Mouse (Mus musculus): Measurements from ENCODE around the gene Trap1. TPM values are rescaled to one million over a fixed set of nuclear protein-coding genes. Genes with fewer than 3 reads are reported as not detected.

The Trap1 gene
- polyA plus RNA-seq, 1 experiment = 90.4 TPM

GRCm38 (mm10) chr16:4045524-4045923 lies 32.1 kb downstream of the Trap1 start:
- H3K27me3 ChIP-seq (ENCODE audit: control insufficient read depth, insufficient read depth, insufficient read length) = no peaks in the 10 kb centered on the region
- no peaks in the 10 kb centered on the region for H3K79me3 ChIP-seq (ENCODE audit: low read depth)
- no peak overlapping the region for H3ac ChIP-seq (ENCODE audit: control insufficient read depth, insufficient read length, low read depth)
- no peak for TF ChIP-seq FOSL1 (IDR thresholded peaks at IDR 0.05; ENCODE audit: insufficient read depth, low read length, poor library complexity, severe bottlenecking)
- TF ChIP-seq MYOD1 (IDR thresholded peaks at IDR 0.05; ENCODE audit: control insufficient read depth, insufficient read length, low read depth) = no peak
- no peak for TF ChIP-seq MYOG (IDR thresholded peaks at IDR 0.05; ENCODE audit: control insufficient read depth, extremely low read depth, insufficient read length)
- no peak for TF ChIP-seq CEBPB (IDR thresholded peaks at IDR 0.05; ENCODE audit: low read depth)
- no peak for TF ChIP-seq MAX (IDR thresholded peaks at IDR 0.05)
- no peak for TF ChIP-seq CTCF (IDR thresholded peaks at IDR 0.05; ENCODE audit: control insufficient read depth, insufficient read depth, insufficient read length)
- no peak for TF ChIP-seq USF1 (IDR thresholded peaks at IDR 0.05; ENCODE audit: low read depth)
- peaks cover 72% of the 10 kb centered on the region for H3K36me3 ChIP-seq (ENCODE audit: control insufficient read depth, insufficient read depth)
- no peaks in the 10 kb centered on the region for H3K79me2 ChIP-seq (ENCODE audit: control insufficient read depth, insufficient read depth)
- no peak overlapping the region for H3K4me3 ChIP-seq (ENCODE audit: insufficient read depth, poor library complexity, severe bottlenecking)

- H3K36me3 ChIP-seq (ENCODE audit: control insufficient read depth, insufficient read depth) = peaks cover 74% of the 10 kb centered on the region
- H3K79me2 ChIP-seq (ENCODE audit: control insufficient read depth, insufficient read depth) = no peaks in the 10 kb centered on the region
- no peaks in the 10 kb centered on the region for H3K79me3 ChIP-seq (ENCODE audit: low read depth)
- no peak overlapping the region for H3K4me3 ChIP-seq (ENCODE audit: insufficient read depth, poor library complexity, severe bottlenecking)
- H3ac ChIP-seq (ENCODE audit: control insufficient read depth, insufficient read length, low read depth) = no peak overlapping the region
- TF ChIP-seq CEBPB (IDR thresholded peaks at IDR 0.05; ENCODE audit: low read depth) (no peak), MYOG (IDR thresholded peaks at IDR 0.05; ENCODE audit: control insufficient read depth, extremely low read depth, insufficient read length) (no peak), CTCF (IDR thresholded peaks at IDR 0.05; ENCODE audit: control insufficient read depth, insufficient read depth, insufficient read length) (no peak), USF1 (IDR thresholded peaks at IDR 0.05; ENCODE audit: low read depth) (no peak), MAX (IDR thresholded peaks at IDR 0.05) (no peak), MYOD1 (IDR thresholded peaks at IDR 0.05; ENCODE audit: control insufficient read depth, insufficient read length, low read depth) (no peak), FOSL1 (IDR thresholded peaks at IDR 0.05; ENCODE audit: insufficient read depth, low read length, poor library complexity, severe bottlenecking) (no peak)
- H3K27me3 ChIP-seq (ENCODE audit: control insufficient read depth, insufficient read depth, insufficient read length) = no peaks in the 10 kb centered on the region
These were observed 33.5 kb downstream of the Trap1 start for GRCm38 (mm10) chr16:4044093-4044492.

GRCm38 (mm10) chr16:4041646-4042045 lies 36.0 kb downstream of the Trap1 start:
- Histone ChIP-seq H3K4me3 (ENCODE audit: insufficient read depth, poor library complexity, severe bottlenecking) (no peak overlapping the region), H3K27me3 (ENCODE audit: control insufficient read depth, insufficient read depth, insufficient read length) (no peaks in the 10 kb centered on the region), H3K79me2 (ENCODE audit: control insufficient read depth, insufficient read depth) (no peaks in the 10 kb centered on the region), H3K36me3 (ENCODE audit: control insufficient read depth, insufficient read depth) (peaks cover 73% of the 10 kb centered on the region), H3K79me3 (ENCODE audit: low read depth) (no peaks in the 10 kb centered on the region), H3ac (ENCODE audit: control insufficient read depth, insufficient read length, low read depth) (no peak overlapping the region)
- TF ChIP-seq CTCF (IDR thresholded peaks at IDR 0.05; ENCODE audit: control insufficient read depth, insufficient read depth, insufficient read length) (no peak), MYOD1 (IDR thresholded peaks at IDR 0.05; ENCODE audit: control insufficient read depth, insufficient read length, low read depth) (no peak), CEBPB (IDR thresholded peaks at IDR 0.05; ENCODE audit: low read depth) (no peak), MYOG (IDR thresholded peaks at IDR 0.05; ENCODE audit: control insufficient read depth, extremely low read depth, insufficient read length) (no peak), USF1 (IDR thresholded peaks at IDR 0.05; ENCODE audit: low read depth) (no peak), FOSL1 (IDR thresholded peaks at IDR 0.05; ENCODE audit: insufficient read depth, low read length, poor library complexity, severe bottlenecking) (no peak), MAX (IDR thresholded peaks at IDR 0.05) (no peak)

- H3ac ChIP-seq (ENCODE audit: control insufficient read depth, insufficient read length, low read depth) = no peak overlapping the region
- H3K4me3 ChIP-seq (ENCODE audit: insufficient read depth, poor library complexity, severe bottlenecking) = no peak overlapping the region
- TF ChIP-seq MYOG (IDR thresholded peaks at IDR 0.05; ENCODE audit: control insufficient read depth, extremely low read depth, insufficient read length) = no peak
- TF ChIP-seq FOSL1 (IDR thresholded peaks at IDR 0.05; ENCODE audit: insufficient read depth, low read length, poor library complexity, severe bottlenecking) = no peak
- TF ChIP-seq MYOD1 (IDR thresholded peaks at IDR 0.05; ENCODE audit: control insufficient read depth, insufficient read length, low read depth) = no peak
- TF ChIP-seq CEBPB (IDR thresholded peaks at IDR 0.05; ENCODE audit: low read depth) = no peak
- TF ChIP-seq USF1 (IDR thresholded peaks at IDR 0.05; ENCODE audit: low read depth) = no peak
- no peak for TF ChIP-seq MAX (IDR thresholded peaks at IDR 0.05)
- TF ChIP-seq CTCF (IDR thresholded peaks at IDR 0.05; ENCODE audit: control insufficient read depth, insufficient read depth, insufficient read length) = no peak
- H3K79me3 ChIP-seq (ENCODE audit: low read depth) = no peaks in the 10 kb centered on the region
- H3K79me2 ChIP-seq (ENCODE audit: control insufficient read depth, insufficient read depth) = no peaks in the 10 kb centered on the region
- peaks cover 65% of the 10 kb centered on the region for H3K36me3 ChIP-seq (ENCODE audit: control insufficient read depth, insufficient read depth)
- no peaks in the 10 kb centered on the region for H3K27me3 ChIP-seq (ENCODE audit: control insufficient read depth, insufficient read depth, insufficient read length)
These were observed 37.4 kb downstream of the Trap1 start for GRCm38 (mm10) chr16:4040206-4040605.

- TF ChIP-seq FOSL1 (IDR thresholded peaks at IDR 0.05; ENCODE audit: insufficient read depth, low read length, poor library complexity, severe bottlenecking) (no peak), CTCF (IDR thresholded peaks at IDR 0.05; ENCODE audit: control insufficient read depth, insufficient read depth, insufficient read length) (no peak), USF1 (IDR thresholded peaks at IDR 0.05; ENCODE audit: low read depth) (no peak), MYOD1 (IDR thresholded peaks at IDR 0.05; ENCODE audit: control insufficient read depth, insufficient read length, low read depth) (no peak), CEBPB (IDR thresholded peaks at IDR 0.05; ENCODE audit: low read depth) (no peak), MAX (IDR thresholded peaks at IDR 0.05) (no peak), MYOG (IDR thresholded peaks at IDR 0.05; ENCODE audit: control insufficient read depth, extremely low read depth, insufficient read length) (no peak)
These were observed 39.9 kb downstream of the Trap1 start for GRCm38 (mm10) chr16:4037690-4038089.

GRCm38 (mm10) chr16:4036807-4037206 lies 40.8 kb downstream of the Trap1 start, which contains the start of gene Dnase1:
Gene Dnase1 (plus strand): TSS chr16:4036942.
- Histone ChIP-seq H3K79me3 (ENCODE audit: low read depth) (no peaks in the 10 kb centered on the region), H3K79me2 (ENCODE audit: control insufficient read depth, insufficient read depth) (no peaks in the 10 kb centered on the region), H3K27me3 (ENCODE audit: control insufficient read depth, insufficient read depth, insufficient read length) (no peaks in the 10 kb centered on the region), H3K4me3 (ENCODE audit: insufficient read depth, poor library complexity, severe bottlenecking) (no peak within 1 kb of the TSS), H3K36me3 (ENCODE audit: control insufficient read depth, insufficient read depth) (peaks cover 49% of the 10 kb centered on the region), H3ac (ENCODE audit: control insufficient read depth, insufficient read length, low read depth) (no peak within 1 kb of the TSS)
- TF ChIP-seq MYOD1 (IDR thresholded peaks at IDR 0.05; ENCODE audit: control insufficient read depth, insufficient read length, low read depth) = no peak
- TF ChIP-seq CTCF (IDR thresholded peaks at IDR 0.05; ENCODE audit: control insufficient read depth, insufficient read depth, insufficient read length) = no peak
- no peak for TF ChIP-seq USF1 (IDR thresholded peaks at IDR 0.05; ENCODE audit: low read depth)
- no peak for TF ChIP-seq CEBPB (IDR thresholded peaks at IDR 0.05; ENCODE audit: low read depth)
- TF ChIP-seq FOSL1 (IDR thresholded peaks at IDR 0.05; ENCODE audit: insufficient read depth, low read length, poor library complexity, severe bottlenecking) = no peak
- no peak for TF ChIP-seq MYOG (IDR thresholded peaks at IDR 0.05; ENCODE audit: control insufficient read depth, extremely low read depth, insufficient read length)
- no peak for TF ChIP-seq MAX (IDR thresholded peaks at IDR 0.05)

More at GRCm38 (mm10) chr16:4037690-4038089, 39.9 kb downstream of the Trap1 start:
- Histone ChIP-seq H3K4me3 (ENCODE audit: insufficient read depth, poor library complexity, severe bottlenecking) (no peak overlapping the region), H3K79me2 (ENCODE audit: control insufficient read depth, insufficient read depth) (no peaks in the 10 kb centered on the region), H3K79me3 (ENCODE audit: low read depth) (no peaks in the 10 kb centered on the region), H3ac (ENCODE audit: control insufficient read depth, insufficient read length, low read depth) (no peak overlapping the region), H3K27me3 (ENCODE audit: control insufficient read depth, insufficient read depth, insufficient read length) (no peaks in the 10 kb centered on the region), H3K36me3 (ENCODE audit: control insufficient read depth, insufficient read depth) (peaks cover 57% of the 10 kb centered on the region)

Measured in C2C12 (cell line).